Mouse (Mus musculus) lung, adult 2 months (tissue): ENCODE results near the gene Rad54l2.

Experiments used
- CTCF ChIP-seq: fragments of 200-500 bp; IDR thresholded peaks from 2 replicates; pipeline ENCODE4 v1.5.1; 2011; ENCODE audit warnings: mild to moderate bottlenecking, low read length, control low read depth; ENCODE audit not compliant: insufficient read depth
- POLR2A ChIP-seq: fragments of 200-500 bp; IDR thresholded peaks from 2 replicates; pipeline ENCODE4 v1.6.1; 2011; ENCODE audit warnings: low read depth, mild to moderate bottlenecking, control low read depth, low read length, borderline replicate concordance; ENCODE audit errors: extremely low read depth

- TF ChIP-seq CTCF (no peak), POLR2A (no peak)
Observed at GRCm38 (mm10) chr9:106716232-106716631, 72.8 kb downstream of the Rad54l2 start.
